Mouse (Mus musculus) forebrain, embryonic 11.5 days (tissue): Measurements from ENCODE around the gene Tmc8. TPM values are rescaled to one million over a fixed set of nuclear protein-coding genes. Genes with fewer than 3 reads are reported as not detected.
A peak's percentile ranks its signal among the peaks of the same experiment; 100 is the strongest.
"Not testable (repeated sequence)": the region's sequence is repeated elsewhere in the genome, so short reads cannot be mapped to it uniquely, and the experiment has no call there.

Experiments used
- ATAC-seq: fragments of 200-750 bp; cut with Nextera tagmentation; replicated peaks from 2 replicates; pipeline ENCODE4 v1.8.0; 2017; ENCODE audit warnings: moderate TSS enrichment; ENCODE audit not compliant: low FRiP score
- DNase-seq: peaks from one replicate; pipeline ENCODE4 v3.0.0-alpha.2; 2017; ENCODE audit warnings: low spot score
- H3K27ac ChIP-seq: fragments of 300-500 bp; sonication (generic); 2 replicates; pipeline ENCODE4 v1.5.1; 2014; ENCODE audit warnings: low read depth, low read length
- H3K27me3 ChIP-seq: fragments of 300-500 bp; sonication (generic); 2 replicates; pipeline ENCODE4 v1.6.1; 2014; ENCODE audit warnings: mild to moderate bottlenecking, low read length, mixed read lengths; ENCODE audit not compliant: control insufficient read depth, insufficient read depth
- H3K36me3 ChIP-seq: fragments of 300-500 bp; sonication (generic); 2 replicates; pipeline ENCODE4 v1.6.1; 2014; ENCODE audit warnings: mild to moderate bottlenecking, low read length, moderate library complexity, mixed read lengths; ENCODE audit not compliant: control insufficient read depth, insufficient read depth
- H3K4me1 ChIP-seq: fragments of 300-500 bp; sonication (generic); replicated peaks from 2 replicates; pipeline ENCODE4 v1.6.1; 2014; ENCODE audit warnings: low read length, mixed read lengths; ENCODE audit not compliant: control insufficient read depth, insufficient read depth
- H3K4me2 ChIP-seq: fragments of 300-500 bp; sonication (generic); 2 replicates; pipeline ENCODE4 v1.6.1; 2014; ENCODE audit warnings: low read depth, mild to moderate bottlenecking, low read length, moderate library complexity, mixed read lengths; ENCODE audit not compliant: severe bottlenecking
- H3K4me3 ChIP-seq: fragments of 300-500 bp; sonication (generic); 2 replicates; pipeline ENCODE4 v1.5.1; 2014; ENCODE audit warnings: low read depth, low read length
- H3K9ac ChIP-seq: fragments of 300-500 bp; sonication (generic); 2 replicates; pipeline ENCODE4 v1.6.1; 2014; ENCODE audit warnings: low read length
- H3K9me3 ChIP-seq: fragments of 300-500 bp; sonication (generic); 2 replicates; pipeline ENCODE4 v1.6.1; 2016; ENCODE audit warnings: low read length, mixed read lengths; ENCODE audit not compliant: control insufficient read depth
- WGBS: fragments of 180-500 bp; shearing (Covaris S2); extraction: QIAGEN DNeasy Blood & Tissue Kit; methylation state at CpG from one replicate; pipeline ENCODE4 v1.1.7; 2014; 5-methylcytosine and 5-hydroxymethylcytosine counted together
- polyA plus RNA-seq: library from polyadenylated mRNA; unstranded; fragments of >200 nt; fragmentation: Nextera tagmentation; extraction: Ambion mirVana; gene quantifications from 2 replicates; pipeline ENCODE4 v1.2.1, GENCODE M21; 2014

Gene Tmc8
- polyA plus RNA-seq, 1 experiment from 2014 or later = 2.4 TPM

- Histone ChIP-seq H3K4me2 (no peak overlapping the region), H3K9me3 (no peaks in the 10 kb centered on the region), H3K4me1 (peaks cover 14% of the 10 kb centered on the region), H3K9ac (peak overlapping the region; percentile 6; the same call in 1 of the 2 replicates), H3K27me3 (no peaks in the 10 kb centered on the region), H3K27ac (no peak overlapping the region), H3K4me3 (no peak overlapping the region), H3K36me3 (no peaks in the 10 kb centered on the region)
- ATAC-seq = no peak
- 84% methylated on average over 18 of the region's 18 CpGs for WGBS
- no peak for DNase-seq
These were observed 46.4 kb downstream of the Tmc8 start for GRCm38 (mm10) chr11:117828149-117828887.

GRCm38 (mm10) chr11:117828888-117829604, 47.2 kb downstream of the Tmc8 start:
- H3K27me3 ChIP-seq = no peaks in the 10 kb centered on the region
- ATAC-seq (no peak), DNase-seq (no peak)
- 63% methylated on average over 9 of the region's 9 CpGs for WGBS
- no peak overlapping the region for H3K4me2 ChIP-seq
- no peaks in the 10 kb centered on the region for H3K36me3 ChIP-seq
- no peak overlapping the region for H3K9ac ChIP-seq
- H3K27ac ChIP-seq = no peak overlapping the region
- H3K4me3 ChIP-seq = no peak overlapping the region
- H3K9me3 ChIP-seq = no peaks in the 10 kb centered on the region
- H3K4me1 ChIP-seq = peaks cover 12% of the 10 kb centered on the region

- Histone ChIP-seq H3K27ac (no peak overlapping the region), H3K4me3 (no peak overlapping the region), H3K27me3 (no peaks in the 10 kb centered on the region), H3K4me2 (no peak overlapping the region), H3K4me1 (peaks cover 8% of the 10 kb centered on the region), H3K9ac (no peak overlapping the region), H3K36me3 (no peaks in the 10 kb centered on the region), H3K9me3 (no peaks in the 10 kb centered on the region)
- WGBS = 87% methylated on average over 2 of the region's 2 CpGs
- ATAC-seq (no peak), DNase-seq (no peak)
These were observed 47.9 kb downstream of the Tmc8 start for GRCm38 (mm10) chr11:117829671-117830215.

GRCm38 (mm10) chr11:117830401-117830800, 48.5 kb downstream of the Tmc8 start:
- ATAC-seq (no peak), DNase-seq (no peak)
- no peaks in the 10 kb centered on the region for H3K9me3 ChIP-seq
- H3K27me3 ChIP-seq = no peaks in the 10 kb centered on the region
- no peak overlapping the region for H3K9ac ChIP-seq
- H3K4me2 ChIP-seq = no peak overlapping the region
- H3K36me3 ChIP-seq = no peaks in the 10 kb centered on the region
- WGBS = 88% methylated on average over 9 of the region's 9 CpGs
- H3K4me1 ChIP-seq = peaks cover 8% of the 10 kb centered on the region
- no peak overlapping the region for H3K4me3 ChIP-seq
- H3K27ac ChIP-seq = no peak overlapping the region

GRCm38 (mm10) chr11:117832086-117832969, 50.5 kb downstream of the Tmc8 start:
- Histone ChIP-seq H3K4me2 (peak overlapping the region; percentile 52), H3K27ac (no peak overlapping the region), H3K4me3 (peak overlapping the region; percentile 28), H3K4me1 (peaks cover 3% of the 10 kb centered on the region; the same call in 1 of the 2 replicates), H3K36me3 (no peaks in the 10 kb centered on the region), H3K9ac (0 out of 2 replicates have a peak overlapping the region, but pooled peaks have one; percentile 17), H3K27me3 (no peaks in the 10 kb centered on the region), H3K9me3 (no peaks in the 10 kb centered on the region)
- DNase-seq = peak; percentile 92
- 17% methylated on average over 28 of the region's 28 CpGs for WGBS
- peak; percentile 71 for ATAC-seq

- H3K9me3 ChIP-seq, H3K27ac ChIP-seq, H3K36me3 ChIP-seq, H3K4me1 ChIP-seq, DNase-seq, H3K27me3 ChIP-seq, H3K4me2 ChIP-seq, H3K9ac ChIP-seq, ATAC-seq, H3K4me3 ChIP-seq: not testable (repeated sequence)
- 93% methylated on average over 4 of the region's 6 CpGs for WGBS
These were observed 51.6 kb downstream of the Tmc8 start for GRCm38 (mm10) chr11:117833509-117833908.

- Histone ChIP-seq H3K4me2 (no peak overlapping the region), H3K36me3 (no peaks in the 10 kb centered on the region), H3K9me3 (no peaks in the 10 kb centered on the region), H3K27me3 (no peaks in the 10 kb centered on the region), H3K4me1 (no peaks in the 10 kb centered on the region; the same call in 1 of the 2 replicates), H3K4me3 (no peak overlapping the region), H3K27ac (no peak overlapping the region), H3K9ac (no peak overlapping the region)
- 94% methylated on average over 8 of the region's 8 CpGs for WGBS
- no peak for DNase-seq
- ATAC-seq = no peak
These were observed 52.2 kb downstream of the Tmc8 start for GRCm38 (mm10) chr11:117834086-117834485.

- peak overlapping the region; percentile 24; the same call in 1 of the 2 replicates for H3K4me2 ChIP-seq
These were observed 54.4 kb downstream of the Tmc8 start for GRCm38 (mm10) chr11:117836306-117836705.

More at GRCm38 (mm10) chr11:117836306-117836705, 54.4 kb downstream of the Tmc8 start:
- H3K9ac ChIP-seq = no peak overlapping the region
- H3K27me3 ChIP-seq = no peaks in the 10 kb centered on the region
- ATAC-seq (no peak), DNase-seq (no peak)
- 26% methylated on average over 13 of the region's 13 CpGs for whole genome bisulfite sequencing
- H3K9me3 ChIP-seq = no peaks in the 10 kb centered on the region
- no peaks in the 10 kb centered on the region; the same call in 1 of the 2 replicates for H3K4me1 ChIP-seq
- H3K4me3 ChIP-seq = no peak overlapping the region
- no peaks in the 10 kb centered on the region for H3K36me3 ChIP-seq
- H3K27ac ChIP-seq = no peak overlapping the region
